Mouse (Mus musculus) mouse embryonic stem cell (cell line): ENCODE data around the gene Lcn10.
"Not testable (repeated sequence)": the region's sequence is repeated elsewhere in the genome, so short reads cannot be mapped to it uniquely, and the experiment has no call there.

ENCODE experiments used
- in situ Hi-C, 2 experiments: fragments of 300-500 bp; cut with MboI; formaldehyde crosslinking; loops; 1 replicate in 1 of 2; 3 replicates in 1 of 2; pipeline ENCODE4 v1.14.3; 2019 to 2020; ENCODE audit warnings: low sequenced_read_pairs in 2 of 2, low pct_unique_long_range_greater_than_20kb in 1 of 2, mixed read lengths in 1 of 2; ENCODE audit not compliant: unreplicated experiment in 1 of 2

Gene Lcn10

GRCm38 (mm10) chr2:25699743-25700142 lies 17.2 kb downstream of the Lcn10 start, which contains the start of gene Obp2a:
Gene Obp2a (plus strand): TSS chr2:25700043.
- in situ Hi-C loops, result not testable (repeated sequence)

GRCm38 (mm10) chr2:25701001-25701400 lies 18.5 kb downstream of the Lcn10 start:
- in situ Hi-C loops, result no loop called here

DNA sequence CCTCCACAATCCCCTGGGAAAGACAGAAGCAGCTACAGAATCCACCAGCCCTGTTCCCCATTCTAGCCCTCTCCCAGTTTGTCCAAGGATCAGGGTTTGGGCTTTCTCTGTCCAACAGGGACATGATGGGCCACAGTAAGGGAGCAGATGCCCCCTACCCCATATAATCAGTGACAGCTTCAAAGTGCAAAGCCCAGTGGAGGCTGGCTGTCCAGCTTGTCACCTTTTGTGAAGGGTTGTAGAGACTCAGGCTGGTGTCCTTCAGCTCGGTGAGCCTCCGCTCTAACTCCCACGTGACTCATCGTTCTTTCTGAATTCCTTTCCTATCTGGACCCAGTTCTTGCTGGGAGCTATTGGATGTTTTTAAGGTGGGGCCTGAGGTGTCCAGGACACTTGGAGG lies 21.2 kb downstream of the Lcn10 start:
- in situ Hi-C loops, result no loop called here

GRCm38 (mm10) chr2:25706643-25707481 lies 24.3 kb downstream of the Lcn10 start, which contains the start of gene Bmyc:
Gene Bmyc (plus strand): TSS chr2:25706739.
- in situ Hi-C loops, result no loop called here

DNA sequence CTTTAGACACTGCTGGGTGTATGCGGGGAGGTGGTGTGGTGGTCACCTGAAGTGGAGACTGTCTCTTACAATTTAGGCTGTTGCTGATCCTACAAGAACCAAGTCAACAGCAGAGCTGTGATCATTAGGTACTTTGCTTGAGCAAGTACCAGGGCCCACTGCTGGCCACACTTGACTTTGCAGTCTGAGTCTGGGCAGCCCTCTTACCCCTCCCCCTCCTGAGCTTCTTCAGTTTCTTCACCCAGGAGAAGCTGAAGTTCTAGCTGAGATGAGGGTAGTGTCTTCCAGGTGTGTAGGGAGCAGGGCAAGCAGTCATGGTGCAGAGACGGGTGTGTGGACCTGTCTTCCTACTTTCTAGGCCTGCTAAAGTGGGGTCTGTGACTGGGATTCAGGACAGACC lies 25.6 kb downstream of the Lcn10 start:
- in situ Hi-C loops, result no loop called here

DNA sequence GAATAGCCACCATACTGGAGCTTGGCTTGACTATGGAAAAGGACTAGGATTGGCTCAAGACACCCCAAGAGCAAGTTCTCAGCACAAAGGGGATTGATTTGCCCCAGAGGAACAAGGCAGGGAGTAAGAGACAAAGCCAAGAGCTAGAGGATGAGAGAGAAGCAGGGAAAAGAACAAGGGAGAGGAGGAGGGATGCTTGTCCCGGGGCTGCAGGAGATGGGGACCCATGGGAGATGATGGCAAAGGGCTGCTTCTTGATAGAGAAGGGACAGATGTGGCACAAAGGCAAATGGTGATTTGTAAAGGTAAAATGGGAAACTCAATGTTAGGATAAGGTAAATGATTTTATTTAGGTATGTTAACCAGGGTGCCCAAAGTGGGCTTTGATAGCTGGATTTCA lies 26.5 kb downstream of the Lcn10 start:
- in situ Hi-C loops, result not testable (repeated sequence)

- in situ Hi-C loops, result not testable (repeated sequence)
Measured at GRCm38 (mm10) chr2:25709791-25710190, 27.3 kb downstream of the Lcn10 start.

DNA sequence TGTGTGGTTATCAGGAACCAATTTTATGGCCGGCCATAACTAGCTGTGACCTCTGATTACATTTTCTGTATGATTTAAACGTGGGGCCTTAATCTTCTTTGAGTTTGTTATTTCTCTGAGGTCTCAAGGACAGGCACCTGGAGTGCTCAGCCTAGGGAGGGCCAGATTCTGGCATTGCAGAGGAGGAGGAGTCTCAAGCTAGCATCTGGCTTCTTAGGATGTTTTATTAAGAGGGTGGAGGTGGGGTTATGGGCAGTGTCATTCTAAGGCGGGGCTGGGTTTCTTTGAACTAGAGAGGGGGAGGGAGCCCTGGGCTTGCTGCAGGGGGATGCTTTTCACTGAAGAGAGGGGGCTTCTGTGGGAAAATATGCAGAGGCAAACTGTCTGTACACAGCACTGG lies 29.1 kb downstream of the Lcn10 start:
- in situ Hi-C loops, result not testable (repeated sequence)

GRCm38 (mm10) chr2:25717222-25717621 lies 34.7 kb downstream of the Lcn10 start:
- in situ Hi-C loops, result no loop called here

DNA sequence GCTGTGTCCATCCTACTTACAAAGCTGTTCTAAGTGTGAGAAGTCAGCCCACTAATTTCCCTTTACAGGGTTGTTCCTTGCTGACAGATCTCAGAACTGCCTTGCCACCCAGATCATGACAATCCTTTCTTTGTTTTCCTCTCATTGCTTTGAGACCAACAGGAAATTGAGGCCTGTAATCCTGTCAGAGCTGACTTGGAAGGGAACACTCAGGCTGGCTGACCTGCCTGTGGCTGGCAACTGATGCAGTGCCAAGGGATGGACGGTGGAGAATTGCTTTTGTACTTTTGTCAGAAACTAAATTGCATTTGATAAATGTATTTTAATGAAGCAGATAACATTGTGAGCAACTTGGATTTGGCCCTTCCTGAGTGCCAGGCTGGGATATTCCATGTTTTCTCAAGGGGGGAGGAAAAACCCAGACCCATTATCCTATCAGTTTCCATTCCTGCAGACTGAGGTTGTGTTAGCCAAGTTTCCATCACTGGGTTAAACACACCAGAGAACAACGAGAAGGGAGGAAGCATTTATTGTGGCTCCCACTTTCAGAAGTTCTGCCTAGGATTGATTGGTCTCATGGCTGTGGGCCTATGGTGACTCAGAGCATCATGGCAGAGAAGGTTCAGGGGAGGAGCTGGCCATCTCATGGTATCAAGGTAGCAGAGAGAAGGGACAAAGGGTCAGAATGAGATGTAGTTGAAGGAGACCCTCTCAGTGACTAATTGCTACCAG lies 50.8 kb downstream of the Lcn10 start:
- in situ Hi-C loops, result no loop called here
